Mouse (Mus musculus) megakaryocyte-erythroid progenitor cell, adult 5-6 weeks (primary cell): ENCODE results near the gene Zfp473. TPM values are rescaled to one million over a fixed set of nuclear protein-coding genes. Genes with fewer than 3 reads are reported as not detected.
A peak's percentile ranks its signal among the peaks of the same experiment; 100 is the strongest.
"Not testable (repeated sequence)": the region's sequence is repeated elsewhere in the genome, so short reads cannot be mapped to it uniquely, and the experiment has no call there.

Experiments
- ATAC-seq: replicated peaks from 2 replicates; pipeline ENCODE4 v1.8.0; 2016; ENCODE audit warnings: mild to moderate bottlenecking, inconsistent platforms; ENCODE audit not compliant: severe bottlenecking, poor library complexity, low FRiP score, low TSS enrichment
- total RNA-seq, 2 experiments: library from RNA; stranded (forward) in 1 of 2; stranded (reverse) in 1 of 2; fragments of 200-1000, 215-1000 nt in 1 of 2; fragments of >200 nt in 1 of 2; fragmentation: Nextera tagmentation in 1 of 2; gene quantifications; 2 replicates each; pipeline ENCODE4 v1.2.3; 2014 to 2017

Gene Zfp473
- total RNA-seq (2014; fragmentation: Nextera tagmentation) (0.22 and 2.0 TPM in 2 replicates), total RNA-seq (2017) (6.5 TPM in 1 of 2 replicates, not detected in the other)

GRCm38 (mm10) chr7:44750950-44751349 lies at the start of gene Zfp473:
TSS of gene Zfp473 (minus strand) at chr7:44751050.
- ATAC-seq, result not testable (repeated sequence)

GRCm38 (mm10) chr7:44792781-44793180 lies 41.9 kb upstream of the Zfp473 start:
- no peak for ATAC-seq

GRCm38 (mm10) chr7:44790066-44790465 lies 39.2 kb upstream of the Zfp473 start:
- ATAC-seq, result no peak

DNA sequence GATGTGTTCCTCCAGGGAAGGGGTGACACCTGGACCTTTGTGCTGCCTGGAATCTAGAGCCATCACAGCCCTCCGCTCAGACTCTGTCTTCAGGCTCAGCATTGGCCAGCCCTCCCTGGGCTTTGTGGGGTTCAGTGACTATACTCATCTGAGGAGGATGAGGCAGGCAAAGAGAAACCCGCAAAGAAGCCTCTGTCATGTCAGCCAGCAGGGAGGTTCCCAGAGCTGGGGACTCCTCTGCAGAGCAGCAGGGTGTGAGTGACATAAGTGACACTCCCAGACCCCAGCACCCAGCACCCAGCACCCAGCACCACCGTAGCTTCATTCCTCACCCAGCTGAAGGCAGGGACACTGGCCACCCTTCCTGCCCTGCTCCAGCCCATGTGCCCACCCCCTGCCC lies 38.7 kb upstream of the Zfp473 start:
- no peak for ATAC-seq

DNA sequence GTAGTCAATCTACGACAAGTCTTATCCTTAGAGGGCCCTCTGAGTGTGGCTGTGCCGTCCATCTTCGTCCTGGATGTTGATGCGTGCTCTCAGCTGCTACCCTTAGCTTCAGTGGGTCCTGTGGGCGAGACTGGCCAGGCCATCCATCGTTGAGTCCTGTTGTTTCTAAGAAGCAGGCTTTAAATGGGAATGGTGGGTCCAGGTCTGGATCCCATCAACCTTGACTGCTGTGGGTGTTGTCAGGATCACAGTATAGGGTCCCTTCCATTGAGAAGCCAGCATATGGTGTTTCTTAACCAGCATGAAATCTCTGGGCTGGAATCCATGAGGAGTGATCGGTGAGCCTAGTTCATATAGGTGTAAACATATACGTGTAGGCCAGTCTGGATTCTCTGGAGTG lies 29.3 kb upstream of the Zfp473 start:
- no peak for ATAC-seq

- ATAC-seq, result no peak
Measured at GRCm38 (mm10) chr7:44776849-44777498, 26.1 kb upstream of the Zfp473 start.

DNA sequence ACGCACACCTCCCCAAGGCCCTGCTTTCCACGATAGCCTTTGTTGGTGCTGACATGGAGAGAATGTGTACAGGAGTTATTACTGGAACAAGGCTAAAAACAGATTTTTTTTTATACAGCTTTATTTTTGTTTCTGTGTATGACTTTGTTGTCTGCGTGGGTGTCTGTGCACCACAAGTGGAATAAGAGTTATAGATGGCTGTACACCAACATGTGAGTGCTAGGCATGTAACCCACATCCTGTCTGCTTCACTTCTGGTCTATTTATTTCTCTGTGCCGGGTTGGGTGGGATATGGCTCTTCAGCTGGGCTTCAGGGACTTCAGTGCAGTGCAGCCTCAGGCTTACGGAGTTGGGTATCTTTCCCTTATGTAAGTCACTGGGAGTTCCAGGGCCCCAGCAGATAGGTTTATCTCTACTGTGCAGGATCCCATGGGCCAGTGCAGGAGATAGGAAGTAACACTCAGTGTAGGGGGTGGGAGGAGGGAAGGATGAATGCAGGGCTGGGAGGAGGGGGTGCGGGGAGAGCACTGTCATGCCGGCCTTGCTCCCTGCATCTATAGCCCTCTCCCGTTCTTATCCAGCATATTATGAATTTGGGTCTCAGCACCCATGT lies 21.8 kb upstream of the Zfp473 start:
- peak; percentile 54; the same call in 1 of the 2 replicates for ATAC-seq

DNA sequence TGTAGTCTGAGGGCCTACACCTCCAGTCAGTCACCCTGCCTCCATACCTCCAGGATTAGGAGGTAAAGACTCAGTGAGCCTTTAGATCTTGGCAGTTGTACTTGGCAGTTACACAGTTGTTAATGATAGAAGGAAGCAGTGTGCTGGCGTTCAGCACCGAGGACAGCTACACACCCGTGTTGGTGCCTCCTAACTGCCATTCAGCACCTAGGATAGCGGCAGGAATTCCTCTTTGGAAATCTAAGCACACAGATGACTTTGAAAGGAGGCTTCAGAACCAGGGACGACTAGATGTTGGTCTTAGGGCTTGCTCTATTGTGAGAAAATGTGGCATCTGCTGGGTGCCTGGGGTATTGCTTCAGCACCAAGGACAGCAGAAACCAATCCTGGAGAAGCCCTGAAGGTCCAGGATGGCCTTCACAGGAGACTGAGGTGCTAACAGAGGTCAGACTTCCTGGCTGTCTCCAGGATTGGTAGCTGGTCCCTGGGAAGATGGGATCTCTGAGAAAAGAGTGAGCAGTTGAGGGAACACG lies 19.3 kb upstream of the Zfp473 start:
- peak; percentile 49; the same call in 1 of the 2 replicates for ATAC-seq

- peak; percentile 42 for ATAC-seq
Measured at GRCm38 (mm10) chr7:44768129-44768528, 17.3 kb upstream of the Zfp473 start.

DNA sequence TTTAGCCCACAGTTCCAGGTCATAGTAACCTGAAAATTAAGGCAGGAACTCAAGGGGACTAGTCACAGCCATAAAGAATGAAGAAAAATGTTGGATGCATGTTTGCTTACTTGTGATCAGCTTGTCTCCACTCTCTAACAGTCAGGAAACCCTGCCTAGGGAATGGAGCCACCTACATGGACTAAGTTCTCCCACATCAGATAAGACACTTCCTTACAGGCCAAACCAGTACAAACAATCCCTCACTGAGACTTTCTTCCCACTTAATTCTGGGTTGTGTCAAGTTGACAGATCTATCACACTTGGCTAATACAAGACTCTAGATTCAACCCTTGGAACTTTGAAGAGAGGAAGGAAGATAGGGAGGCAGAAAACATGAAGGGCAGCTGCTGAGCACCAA lies 9.5 kb upstream of the Zfp473 start:
- ATAC-seq, result no peak

- ATAC-seq, result no peak
Measured at GRCm38 (mm10) chr7:44757164-44757563, 6.3 kb upstream of the Zfp473 start.

DNA sequence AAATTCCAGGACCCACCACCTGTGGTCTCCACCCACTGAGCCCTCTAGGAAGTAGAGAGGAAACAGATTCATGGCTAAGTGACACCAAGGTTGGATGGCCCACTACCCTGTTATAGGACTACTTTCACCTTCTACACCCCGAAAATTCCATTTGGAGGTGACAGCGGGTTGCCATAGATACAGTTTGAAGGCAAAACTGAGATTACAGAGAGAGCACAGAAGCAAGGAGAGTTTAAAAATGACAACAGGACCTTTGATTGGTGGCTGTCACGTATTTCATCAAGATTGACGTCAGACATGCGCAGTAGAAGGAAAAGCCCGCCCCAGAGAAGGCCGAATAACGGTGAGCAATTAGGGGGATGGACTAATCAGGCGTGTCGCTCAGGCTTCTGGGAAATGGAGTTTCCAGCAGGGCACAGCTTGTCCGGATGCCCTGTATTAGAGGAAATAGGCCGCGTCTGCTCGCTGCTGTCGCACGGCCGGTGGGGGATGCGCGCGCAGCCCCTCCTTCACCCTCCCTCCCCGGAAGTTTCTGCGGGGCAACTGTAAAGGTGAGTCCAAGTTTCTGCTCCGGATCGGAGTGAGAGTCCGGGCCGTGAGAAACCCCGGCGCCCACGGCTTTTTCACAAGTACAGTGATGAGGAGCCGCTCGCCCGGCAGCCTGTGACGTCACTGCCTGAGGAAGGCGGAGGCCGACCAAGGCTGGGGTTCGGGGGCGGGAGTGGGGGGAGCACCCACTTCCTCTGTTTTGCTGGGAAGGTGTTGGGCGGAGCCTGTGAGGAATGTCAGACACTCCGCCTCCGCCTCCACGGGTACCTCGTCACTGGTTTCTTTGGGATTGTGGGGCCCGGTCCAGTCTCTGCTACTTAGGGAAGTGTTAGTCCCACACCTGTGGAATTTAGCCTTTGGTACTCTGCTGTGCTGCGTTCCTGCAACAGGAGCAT lies 2.5 kb downstream of the Zfp473 start, which contains the start of gene Vrk3:
Gene Vrk3 (plus strand): TSS at position 313 of the 944 bp plus-strand sequence.
- ATAC-seq, result peak; percentile 98

- no peak for ATAC-seq
Measured at GRCm38 (mm10) chr7:44747115-44747514, 3.7 kb downstream of the Zfp473 start.

GRCm38 (mm10) chr7:44745076-44745475 lies 5.8 kb downstream of the Zfp473 start:
- peak; percentile 84 for ATAC-seq

DNA sequence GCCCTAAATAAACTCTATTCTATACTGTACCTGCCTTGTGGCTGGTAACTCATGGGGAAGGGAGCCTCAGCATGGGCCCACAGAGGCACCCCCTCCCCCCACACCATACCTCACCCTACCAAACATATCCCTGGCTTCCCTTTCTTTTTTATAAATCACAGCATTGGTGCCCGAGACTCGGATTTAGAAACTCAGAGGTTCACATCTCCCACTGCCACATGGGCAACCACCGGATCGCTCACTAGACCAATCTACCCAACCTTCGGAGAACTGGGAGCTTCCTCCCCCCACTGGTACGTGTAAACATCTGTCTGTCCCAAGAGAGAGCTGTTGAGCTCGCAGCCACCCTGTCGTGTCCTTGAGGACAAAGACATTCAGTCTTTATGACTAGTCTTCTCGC lies 6.6 kb downstream of the Zfp473 start:
- no peak for ATAC-seq

GRCm38 (mm10) chr7:44741361-44741760 lies 9.5 kb downstream of the Zfp473 start:
- ATAC-seq, result no peak

- no peak for ATAC-seq
Measured at GRCm38 (mm10) chr7:44733723-44734122, 17.1 kb downstream of the Zfp473 start.

DNA sequence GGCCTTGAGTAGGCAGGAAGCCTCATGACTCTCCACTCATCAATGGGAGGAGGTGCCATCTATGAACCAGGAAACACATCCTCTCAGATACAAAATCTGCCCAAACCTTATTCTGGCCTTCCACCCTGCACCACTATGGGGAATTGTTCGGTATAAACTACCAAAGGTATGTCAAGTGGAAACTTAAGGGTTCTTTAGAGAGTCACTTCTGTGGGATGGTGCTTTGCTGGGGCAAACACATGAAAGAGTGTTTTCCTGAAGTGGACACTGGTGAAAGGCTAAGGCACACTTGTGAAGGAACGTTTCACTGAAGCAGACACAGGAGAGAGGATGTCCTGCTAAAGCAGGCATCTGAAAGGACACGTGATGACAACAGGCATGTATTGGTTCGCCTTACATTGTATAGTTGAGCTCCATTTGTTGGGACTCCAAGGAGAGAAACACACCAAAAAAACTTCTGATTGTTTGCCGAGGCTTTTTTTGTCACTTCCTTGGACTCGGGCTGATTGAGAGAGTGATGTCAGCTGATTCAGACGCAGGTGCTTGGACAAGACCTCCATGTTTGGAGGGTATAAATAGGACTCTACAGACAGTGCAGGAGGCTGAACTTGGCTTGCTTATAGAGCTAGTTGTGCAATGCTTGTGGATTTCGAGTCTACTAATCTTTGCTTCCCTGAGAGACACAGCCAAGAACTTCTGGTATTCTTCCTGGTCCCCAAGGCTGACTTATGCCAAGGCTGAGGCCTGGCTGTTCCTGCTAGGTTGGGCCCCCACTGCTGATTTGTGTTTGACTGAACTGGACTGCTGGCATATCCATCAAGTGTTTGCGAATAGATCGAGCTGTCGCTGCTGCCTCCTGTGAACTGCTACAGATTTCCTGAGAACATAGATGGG lies 22.5 kb downstream of the Zfp473 start:
- ATAC-seq, result no peak

GRCm38 (mm10) chr7:44727151-44727550 lies 23.7 kb downstream of the Zfp473 start:
- no peak for ATAC-seq
